Mouse (Mus musculus): ENCODE measurements around the gene Teddm1b. TPM values are rescaled to one million over a fixed set of nuclear protein-coding genes. Genes with fewer than 3 reads are reported as not detected.

Teddm1b gene
- total and polyA plus RNA-seq, 3 experiments, result 0.50 TPM; not detected in 2

DNA sequence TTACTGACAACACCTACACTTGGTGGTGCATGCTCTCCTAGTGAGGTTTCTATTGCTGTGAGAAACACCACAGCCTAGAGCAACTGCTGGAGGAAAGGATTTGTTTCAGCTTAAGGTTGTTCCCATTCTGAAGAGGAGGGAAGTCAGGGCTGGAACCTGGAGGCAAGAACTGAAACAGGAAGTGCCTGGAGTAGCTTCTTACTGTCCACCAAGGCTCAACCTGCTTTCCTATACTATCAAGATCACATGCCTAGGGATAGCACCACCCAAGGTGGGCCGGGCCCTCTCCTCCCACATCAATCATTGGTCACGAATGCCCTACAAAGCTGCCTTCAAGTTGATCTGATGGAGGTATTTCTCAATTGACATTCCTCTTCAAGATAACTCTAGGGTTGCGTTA is 47.5 kb downstream of the Teddm1b start:
- H3K27ac ChIP-seq (ENCODE audit: control insufficient read depth, low read depth, low read length), result no peak overlapping the region
- H3K27me3 ChIP-seq (ENCODE audit: control insufficient read depth in 1 of 2, insufficient read depth in 2 of 2, low read length in 2 of 2), result no peaks in the 10 kb centered on the region
- no peak overlapping the region for H3K9ac ChIP-seq (ENCODE audit: control insufficient read depth, low read depth, low read length, poor library complexity, severe bottlenecking)
- H3K79me2 ChIP-seq (ENCODE audit: control insufficient read depth, insufficient read depth, low read length, poor library complexity), result no peaks in the 10 kb centered on the region
- H3K36me3 ChIP-seq (ENCODE audit: control insufficient read depth in 1 of 2, insufficient read depth in 2 of 2, low read length in 2 of 2), result no peaks in the 10 kb centered on the region
- H3K9me3 ChIP-seq (replicated peaks; ENCODE audit: insufficient read depth, low read length), result no peaks in the 10 kb centered on the region
- no peak overlapping the region for H3K4me3 ChIP-seq (ENCODE audit: control insufficient read depth in 1 of 2, insufficient read depth in 1 of 2, low read depth in 2 of 2, low read length in 2 of 2)
- H3K4me1 ChIP-seq (ENCODE audit: control insufficient read depth in 1 of 2, insufficient read depth in 2 of 2, low read length in 2 of 2), result peaks cover 0 to 3% of the 10 kb centered on the region in 2 experiments; a peak in 1 of 4 replicates
- no peak for TF ChIP-seq ETS1 (IDR thresholded peaks at IDR 0.05; ENCODE audit: low read depth, low read length)
- no peak for TF ChIP-seq TCF12 (IDR thresholded peaks at IDR 0.05; ENCODE audit: low read depth, low read length)
- no peak for TF ChIP-seq MYB (IDR thresholded peaks at IDR 0.05; ENCODE audit: low read depth, low read length)
- no peak for TF ChIP-seq SMC3 (IDR thresholded peaks at IDR 0.05; ENCODE audit: low read depth, low read length)
- TF ChIP-seq EP300 (IDR thresholded peaks at IDR 0.05; ENCODE audit: low read depth in 1 of 2, low read length in 2 of 2), result no peak
- TF ChIP-seq CHD1 (IDR thresholded peaks at IDR 0.05; ENCODE audit: low read depth, low read length), result no peak
- TF ChIP-seq RCOR1 (IDR thresholded peaks at IDR 0.05; ENCODE audit: low read depth, low read length), result no peak
- no peak for TF ChIP-seq ZMIZ1 (IDR thresholded peaks at IDR 0.05; ENCODE audit: low read depth, low read length)
- TF ChIP-seq CHD2 (IDR thresholded peaks at IDR 0.05; ENCODE audit: low read length), result no peak
- no peak for TF ChIP-seq TBP (IDR thresholded peaks at IDR 0.05; ENCODE audit: low read depth, low read length)
- no peak for TF ChIP-seq MXI1 (IDR thresholded peaks at IDR 0.05; ENCODE audit: low read depth, low read length)
- TF ChIP-seq ZC3H11A (IDR thresholded peaks at IDR 0.05; ENCODE audit: low read depth, low read length), result no peak
- TF ChIP-seq MAFK (IDR thresholded peaks at IDR 0.05; ENCODE audit: borderline replicate concordance, low read depth, low read length), result no peak
- no peak for TF ChIP-seq ZNF384 (IDR thresholded peaks at IDR 0.05; ENCODE audit: low read depth, low read length)
- TF ChIP-seq GABPA (IDR thresholded peaks at IDR 0.05; ENCODE audit: low read depth, low read length), result no peak
- no peak for TF ChIP-seq MYC (IDR thresholded peaks at IDR 0.05; ENCODE audit: low read depth, low read length)
- no peak for TF ChIP-seq HCFC1 (IDR thresholded peaks at IDR 0.05; ENCODE audit: low read depth, low read length)
- DNase-seq (ENCODE audit: low read depth, low spot score), result no peak

DNA sequence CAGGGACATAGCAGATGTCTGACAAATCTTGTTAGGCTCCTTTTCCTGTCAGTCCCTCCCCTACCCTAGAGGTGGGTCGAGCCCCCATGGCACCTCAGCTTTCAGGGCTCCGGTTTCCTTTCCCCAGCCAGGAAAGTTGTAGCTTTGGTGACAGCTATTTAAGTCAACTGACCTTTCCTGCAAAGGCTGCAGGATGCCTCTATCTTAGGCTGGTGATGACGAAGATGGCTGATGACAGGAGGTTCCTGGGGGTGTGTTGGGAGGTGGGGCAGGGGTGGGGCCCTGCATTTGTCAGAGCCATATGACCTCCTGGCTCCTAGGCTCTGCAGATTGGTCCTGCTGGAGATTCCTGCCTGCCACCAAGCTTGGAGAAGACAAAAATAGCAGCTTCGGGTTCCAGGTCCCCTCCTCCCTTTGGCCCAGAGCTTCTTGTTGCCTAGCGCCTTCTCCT is 48.5 kb downstream of the Teddm1b start:
- Histone ChIP-seq H3K36me3 (ENCODE audit: control insufficient read depth in 1 of 2, insufficient read depth in 2 of 2, low read length in 2 of 2) (no peaks in the 10 kb centered on the region), H3K27me3 (ENCODE audit: control insufficient read depth in 1 of 2, insufficient read depth in 2 of 2, low read length in 2 of 2) (no peaks in the 10 kb centered on the region), H3K9ac (ENCODE audit: control insufficient read depth, low read depth, low read length, poor library complexity, severe bottlenecking) (no peak overlapping the region), H3K79me2 (ENCODE audit: control insufficient read depth, insufficient read depth, low read length, poor library complexity) (no peaks in the 10 kb centered on the region), H3K9me3 (replicated peaks; ENCODE audit: insufficient read depth, low read length) (no peaks in the 10 kb centered on the region), H3K27ac (ENCODE audit: control insufficient read depth, low read depth, low read length) (no peak overlapping the region), H3K4me3 (ENCODE audit: control insufficient read depth in 1 of 2, insufficient read depth in 1 of 2, low read depth in 2 of 2, low read length in 2 of 2) (no peak overlapping the region), H3K4me1 (ENCODE audit: control insufficient read depth in 1 of 2, insufficient read depth in 2 of 2, low read length in 2 of 2) (peaks cover 0 to 3% of the 10 kb centered on the region in 2 experiments; a peak in 1 of 4 replicates)
- no peak for DNase-seq (ENCODE audit: low read depth, low spot score)
- TF ChIP-seq CTCF (IDR thresholded peaks at IDR 0.05 in 2 of 3, conservative IDR thresholded peaks at IDR 0.05 in 1 of 3; ENCODE audit: control insufficient read depth in 1 of 3, insufficient read depth in 1 of 3, low read depth in 2 of 3, low read length in 3 of 3, poor library complexity in 1 of 3, severe bottlenecking in 1 of 3) (no peak), RAD21 (IDR thresholded peaks at IDR 0.05; ENCODE audit: low read depth, low read length) (no peak), RCOR1 (IDR thresholded peaks at IDR 0.05; ENCODE audit: low read depth, low read length) (no peak)

Data from MEL (cell line).